ENCODE assay signal across 7 mouse cellular contexts in the genomic region with DNA sequence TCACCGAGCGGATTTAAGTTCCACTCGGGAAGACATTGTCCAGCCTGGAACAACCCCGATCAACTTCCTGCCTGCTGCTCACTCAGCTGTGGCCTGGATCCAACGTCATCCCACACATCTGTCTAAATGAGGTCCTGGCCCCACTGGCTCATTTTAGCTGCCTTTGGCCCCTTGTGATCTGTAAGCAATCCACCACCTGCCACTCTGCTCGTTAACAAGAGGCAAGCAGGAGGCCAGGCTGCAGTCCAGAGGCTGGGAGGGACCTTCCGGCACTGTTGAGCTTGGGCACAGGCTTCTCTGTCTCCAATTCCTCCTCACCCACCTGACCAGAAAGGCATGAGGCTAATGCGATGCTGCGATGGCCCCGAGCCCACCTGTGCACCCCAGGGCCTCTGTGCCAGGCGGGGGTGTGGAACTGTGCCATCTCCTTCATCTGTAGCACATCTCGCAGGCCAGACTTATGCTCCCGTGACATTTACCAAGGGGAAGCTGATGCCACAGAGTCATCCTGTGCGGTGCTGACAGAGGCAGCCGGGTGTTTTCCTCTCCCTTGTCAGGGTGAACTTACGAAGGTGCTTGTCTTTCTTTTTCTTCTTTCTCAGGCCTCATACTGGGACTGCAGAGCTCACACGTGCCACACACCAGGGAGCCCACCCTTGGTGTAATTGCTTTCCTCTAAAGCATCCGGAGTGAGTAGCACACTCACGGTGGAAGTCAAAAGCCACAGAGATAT. TPM values are rescaled to one million over a fixed set of nuclear protein-coding genes. Genes with fewer than 3 reads are reported as not detected.
A peak's percentile ranks its signal among the peaks of the same experiment; 100 is the strongest.
DNase-seq lines count a peak whose midpoint lies in the region; ATAC-seq and TF ChIP-seq lines count a peak whose summit lies in the region.

No protein-coding gene starts in this region.

- no peak overlapping the region for H3K9ac ChIP-seq in lung, embryonic 14.5 days

- no peak for ATAC-seq in lung, embryonic 14.5 days (ENCODE audit: insufficient read depth)

- peaks cover 6% of the 10 kb centered on the region; the same call in 1 of the 2 replicates for H3K4me1 ChIP-seq in lung, embryonic 14.5 days (ENCODE audit: insufficient read depth)

- H3K4me3 ChIP-seq in lung, embryonic 14.5 days (ENCODE audit: low read depth, low read length) = no peak overlapping the region

- no peaks in the 10 kb centered on the region for H3K36me3 ChIP-seq in lung, embryonic 14.5 days (ENCODE audit: insufficient read depth)

- H3K27ac ChIP-seq in lung, embryonic 14.5 days (ENCODE audit: low read depth) = no peak overlapping the region

- intact Hi-C loops in heart, postnatal 25 days (cut with DNase I) = no loop called here

- no peak overlapping the region for H3K4me2 ChIP-seq in lung, embryonic 14.5 days

- no peaks in the 10 kb centered on the region for H3K9me3 ChIP-seq in lung, embryonic 14.5 days (ENCODE audit: low read depth, low read length)

- TF ChIP-seq CTCF in lung, embryonic 14.5 days (IDR thresholded peaks at IDR 0.05; ENCODE audit: low read depth) = no peak

- no peaks in the 10 kb centered on the region for H3K27me3 ChIP-seq in lung, embryonic 14.5 days (ENCODE audit: insufficient read depth, low read length)

- WGBS in lung, embryonic 14.5 days = 41% methylated on average over 19 of the region's 19 CpGs

- DNase-seq in NIH3T3 (ENCODE audit: low read depth) = peak; percentile 24
- peak; percentile 74 for DNase-seq in brain, adult 2 months (ENCODE audit: low read depth, low spot score)
- peak; percentile 78 for DNase-seq in heart, postnatal 25 days (ENCODE audit: low spot score)
- peak; percentile 42 for DNase-seq in lung, embryonic 14.5 days
- no peak for DNase-seq in right cerebral cortex, postnatal 10 days (ENCODE audit: low spot score in 2 of 2)
- DNase-seq in spleen, postnatal 4 days (ENCODE audit: low spot score in 2 of 2) = no peak
- DNase-seq in spleen, adult 18-20 months = no peak

RNA-seq across cellular contexts. Expression of a gene that starts 33.2 kb away (rescaled TPM):
- total RNA-seq in heart, postnatal 25 days (2021) = 10 to 100 TPM; 35.4 to 36.4 TPM
- 33.9 and 37.5 TPM in 2 replicates for polyA plus RNA-seq in lung, embryonic 14.5 days (2014; fragmentation: Nextera tagmentation; extraction: Ambion mirVana)

RNA-seq across cellular contexts. Expression of a gene that starts 45.9 kb away (rescaled TPM):
- 10 to 100 TPM; 11.5 to 16.7 TPM for total RNA-seq in heart, postnatal 25 days (2021)
- polyA plus RNA-seq in lung, embryonic 14.5 days (2014; fragmentation: Nextera tagmentation; extraction: Ambion mirVana) = 7.1 and 8.0 TPM in 2 replicates

Comparison
In these comparisons a context has a peak if more than half of its experiments do, and no peak if none do; other contexts are left out.
1. DNase-seq: peak in NIH3T3 (single experiment), brain, adult 2 months (single experiment), heart, postnatal 25 days (single experiment) and lung, embryonic 14.5 days (single experiment); none in right cerebral cortex, postnatal 10 days (0 of 2), spleen, postnatal 4 days (0 of 2) and spleen, adult 18-20 months (0 of 2).